Mouse (Mus musculus): ENCODE data around the gene Dcaf15. TPM values are rescaled to one million over a fixed set of nuclear protein-coding genes. Genes with fewer than 3 reads are reported as not detected.

The Dcaf15 gene
- 7.5 and 8.8 TPM in 2 replicates for polyA plus RNA-seq (2014; fragmentation: Nextera tagmentation; extraction: Ambion mirVana)

DNA sequence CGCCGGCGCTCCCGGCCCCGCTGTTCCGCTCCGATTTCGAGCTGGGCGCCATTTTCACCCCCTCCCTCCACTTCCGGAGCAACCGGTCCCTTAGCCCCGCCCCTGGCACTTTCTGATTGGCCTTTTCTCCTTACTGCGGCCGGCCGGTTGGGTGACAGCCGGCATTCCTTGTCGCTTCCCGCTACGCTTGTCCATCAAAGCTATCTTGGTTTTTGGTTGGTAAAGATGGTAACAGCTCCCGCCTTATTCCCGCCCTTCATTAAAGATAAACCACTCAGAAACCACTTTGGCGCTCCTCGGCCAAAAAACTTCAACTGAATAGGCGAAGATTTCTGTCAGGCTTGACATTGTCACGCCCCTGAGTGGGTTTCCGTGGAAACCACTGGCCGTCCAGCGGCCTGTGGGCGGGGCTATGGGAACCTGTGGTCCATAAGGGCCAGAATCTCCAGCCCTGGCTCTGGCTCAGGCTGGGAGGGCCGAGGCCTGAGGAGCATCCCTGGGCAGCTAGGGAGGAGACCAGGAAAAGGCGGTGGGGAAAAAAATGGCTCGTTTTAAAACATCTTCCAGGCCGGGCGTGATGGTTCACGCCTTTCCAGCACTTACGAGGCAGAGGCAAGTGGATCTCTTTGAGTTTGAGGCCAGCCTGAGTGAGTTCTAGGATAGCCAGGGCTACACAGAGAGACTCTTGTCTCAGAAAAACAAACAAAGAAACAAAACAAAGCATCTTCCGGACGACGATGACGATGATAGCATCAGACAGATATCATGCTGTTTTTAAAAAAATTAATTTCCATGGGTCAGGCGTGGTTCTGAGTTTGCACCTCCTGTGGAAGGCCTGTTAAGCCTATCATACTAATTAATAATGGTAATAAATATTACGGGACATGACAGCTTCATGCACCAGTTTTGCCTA lies at the start of gene Dcaf15:
TSS of gene Dcaf15 (minus strand) at position 72 of the 913 bp plus-strand sequence.
- Histone ChIP-seq H3K27ac (ENCODE audit: low read depth, low read length) (peak within 1 kb of the TSS; percentile 79), H3K4me3 (ENCODE audit: low read depth, low read length) (peak within 1 kb of the TSS; percentile 67), H3K36me3 (ENCODE audit: control insufficient read depth, insufficient read depth, low read length) (peaks cover 6% of the 10 kb centered on the region; the same call in 1 of the 2 replicates), H3K4me1 (ENCODE audit: control insufficient read depth, insufficient read depth, low read length) (peaks cover 13% of the 10 kb centered on the region), H3K9ac (ENCODE audit: low read depth, low read length) (peak within 1 kb of the TSS; percentile 81), H3K9me3 (replicated peaks; ENCODE audit: control insufficient read depth, low read length) (no peaks in the 10 kb centered on the region), H3K27me3 (ENCODE audit: control insufficient read depth, insufficient read depth, low read length) (no peaks in the 10 kb centered on the region), H3K4me2 (peak within 1 kb of the TSS; percentile 76)
- peak; percentile 91 for ATAC-seq (replicated peaks; ENCODE audit: insufficient number of reproducible peaks, low FRiP score, low TSS enrichment)
- 8% methylated on average over 42 of the region's 42 CpGs for WGBS (ENCODE audit: insufficient replicate concordance)

DNA sequence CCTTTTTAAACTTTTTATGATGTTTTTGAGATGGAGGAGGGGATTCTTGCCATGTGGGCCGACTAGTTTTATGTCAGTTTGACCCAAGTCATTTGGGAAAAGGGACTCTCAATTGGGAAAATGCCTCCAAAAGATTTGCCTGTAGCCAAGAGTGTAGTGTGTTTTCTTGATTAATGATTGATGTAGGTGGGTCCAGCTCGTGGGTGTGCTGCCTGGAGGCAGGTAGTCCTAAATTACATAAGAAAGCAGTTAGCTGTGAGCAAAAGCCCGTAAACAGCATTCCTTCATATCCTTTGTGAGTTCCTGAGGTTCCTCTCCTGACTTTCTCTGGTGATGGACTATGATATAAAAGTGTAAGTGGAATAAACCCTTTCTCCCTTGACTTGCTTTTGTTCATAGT lies 44.6 kb upstream of the Dcaf15 start:
- ATAC-seq (replicated peaks; ENCODE audit: insufficient number of reproducible peaks, low FRiP score, low TSS enrichment), result no peak
- H3K36me3 ChIP-seq (ENCODE audit: control insufficient read depth, insufficient read depth, low read length), result no peaks in the 10 kb centered on the region
- H3K4me1 ChIP-seq (ENCODE audit: control insufficient read depth, insufficient read depth, low read length), result peaks cover 15% of the 10 kb centered on the region
- no peak overlapping the region for H3K4me2 ChIP-seq
- H3K27ac ChIP-seq (ENCODE audit: low read depth, low read length), result no peak overlapping the region
- no peak overlapping the region for H3K9ac ChIP-seq (ENCODE audit: low read depth, low read length)
- H3K9me3 ChIP-seq (replicated peaks; ENCODE audit: control insufficient read depth, low read length), result no peaks in the 10 kb centered on the region
- H3K27me3 ChIP-seq (ENCODE audit: control insufficient read depth, insufficient read depth, low read length), result no peaks in the 10 kb centered on the region
- WGBS (ENCODE audit: insufficient replicate concordance), result 78% methylated on average over 3 of the region's 3 CpGs
- no peak overlapping the region for H3K4me3 ChIP-seq (ENCODE audit: low read depth, low read length)

DNA sequence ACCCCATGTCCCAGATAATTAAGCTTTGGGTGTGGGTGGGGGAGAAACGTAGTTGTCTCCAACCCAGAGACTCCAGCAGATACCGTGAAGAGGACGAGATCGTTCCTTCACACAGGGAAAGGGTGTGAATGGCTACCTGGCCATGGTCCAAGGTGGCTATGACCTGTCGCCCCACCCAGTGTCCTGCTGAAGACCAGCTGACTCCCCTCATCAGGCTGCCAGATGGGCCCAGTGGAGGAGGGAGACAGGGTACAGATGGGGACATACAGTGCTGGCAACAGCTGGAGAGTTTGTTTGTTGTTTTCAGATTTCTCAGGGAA lies 43.9 kb upstream of the Dcaf15 start:
- Histone ChIP-seq H3K4me2 (peak overlapping the region; percentile 92), H3K4me1 (ENCODE audit: control insufficient read depth, insufficient read depth, low read length) (peaks cover 15% of the 10 kb centered on the region), H3K9me3 (replicated peaks; ENCODE audit: control insufficient read depth, low read length) (no peaks in the 10 kb centered on the region), H3K9ac (ENCODE audit: low read depth, low read length) (no peak overlapping the region), H3K27me3 (ENCODE audit: control insufficient read depth, insufficient read depth, low read length) (no peaks in the 10 kb centered on the region), H3K36me3 (ENCODE audit: control insufficient read depth, insufficient read depth, low read length) (peaks cover 5% of the 10 kb centered on the region), H3K4me3 (ENCODE audit: low read depth, low read length) (no peak overlapping the region), H3K27ac (ENCODE audit: low read depth, low read length) (no peak overlapping the region)
- no peak for ATAC-seq (replicated peaks; ENCODE audit: insufficient number of reproducible peaks, low FRiP score, low TSS enrichment)
- WGBS (ENCODE audit: insufficient replicate concordance), result 86% methylated on average over 5 of the region's 5 CpGs

DNA sequence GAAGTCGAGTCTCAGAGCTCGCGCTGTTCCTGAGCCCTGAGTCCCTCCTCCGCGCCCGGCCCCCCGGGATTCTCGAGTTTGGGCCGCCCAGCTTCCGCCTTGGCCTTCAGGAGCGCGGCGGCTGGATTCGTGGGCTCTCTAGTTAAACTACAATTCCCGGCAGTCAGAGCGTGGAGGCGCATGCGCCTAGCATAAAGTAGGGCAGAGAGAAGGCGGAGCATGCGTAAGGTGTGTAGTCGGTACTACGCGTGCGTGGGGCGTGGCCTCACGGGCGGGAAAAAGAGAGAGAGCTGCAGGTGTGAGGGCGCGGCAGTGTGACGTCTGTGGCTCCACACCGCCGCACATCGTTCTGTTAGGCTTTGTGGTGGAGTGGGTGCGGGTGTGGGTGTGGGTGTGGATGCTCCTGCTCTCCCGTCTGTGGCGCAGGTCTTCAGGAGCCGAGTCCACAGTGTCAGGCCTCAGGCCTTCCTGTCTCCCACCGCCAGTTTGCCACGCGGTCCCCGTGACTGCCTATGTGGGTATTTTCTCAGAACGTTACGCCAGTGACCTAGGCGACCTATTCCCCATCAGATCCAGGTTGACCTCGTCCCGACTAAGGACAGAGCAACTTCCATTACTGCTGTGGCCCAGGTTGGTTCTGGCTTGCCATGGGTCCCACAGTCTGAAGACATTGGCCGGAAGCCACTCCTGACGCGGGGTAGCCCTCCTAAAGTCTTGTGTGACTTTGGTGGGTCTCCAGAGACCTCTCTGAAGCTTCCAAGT lies 43.4 kb upstream of the Dcaf15 start, which contains the start of the genes Cc2d1a and 4930432K21Rik:
TSS of gene Cc2d1a (minus strand) at position 168 of the 762 bp plus-strand sequence.
TSS of gene 4930432K21Rik (plus strand) at position 257 of the 762 bp plus-strand sequence.
- Histone ChIP-seq H3K4me2 (peak within 1 kb of the TSS; percentile 92), H3K27me3 (ENCODE audit: control insufficient read depth, insufficient read depth, low read length) (no peaks in the 10 kb centered on the region), H3K36me3 (ENCODE audit: control insufficient read depth, insufficient read depth, low read length) (peaks cover 10% of the 10 kb centered on the region), H3K9ac (ENCODE audit: low read depth, low read length) (peak within 1 kb of the TSS; percentile 91), H3K4me1 (ENCODE audit: control insufficient read depth, insufficient read depth, low read length) (peaks cover 15% of the 10 kb centered on the region), H3K4me3 (ENCODE audit: low read depth, low read length) (peak within 1 kb of the TSS; percentile 74), H3K27ac (ENCODE audit: low read depth, low read length) (no peak within 1 kb of the TSS), H3K9me3 (replicated peaks; ENCODE audit: control insufficient read depth, low read length) (no peaks in the 10 kb centered on the region)
- peak; percentile 88 for ATAC-seq (replicated peaks; ENCODE audit: insufficient number of reproducible peaks, low FRiP score, low TSS enrichment)
- 15% methylated on average over 49 of the region's 49 CpGs for WGBS (ENCODE audit: insufficient replicate concordance)

DNA sequence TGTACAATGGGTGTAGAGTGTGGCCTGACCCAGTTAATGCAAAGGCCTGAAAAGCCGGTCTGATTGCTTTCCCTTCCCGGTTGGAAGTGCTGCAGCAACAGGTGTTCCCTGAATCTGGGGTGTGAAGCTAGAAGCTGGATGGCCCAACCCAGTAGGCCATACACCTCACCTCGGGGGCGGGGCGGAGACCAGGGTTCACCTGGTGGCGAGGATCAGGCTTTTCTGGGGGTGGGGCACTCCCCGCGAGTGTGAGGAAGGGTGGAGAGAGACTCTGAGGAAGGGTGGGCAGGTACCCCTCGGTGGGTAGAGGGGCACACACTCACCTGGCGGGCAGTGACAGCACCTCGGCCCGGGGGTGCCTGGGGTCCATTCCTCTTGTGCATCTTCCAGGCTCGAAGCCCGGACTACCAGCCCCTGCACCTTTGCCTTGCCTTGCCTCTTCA lies 42.8 kb upstream of the Dcaf15 start:
- Histone ChIP-seq H3K9ac (ENCODE audit: low read depth, low read length) (peak overlapping the region; percentile 91), H3K4me1 (ENCODE audit: control insufficient read depth, insufficient read depth, low read length) (peaks cover 15% of the 10 kb centered on the region), H3K9me3 (replicated peaks; ENCODE audit: control insufficient read depth, low read length) (no peaks in the 10 kb centered on the region), H3K27ac (ENCODE audit: low read depth, low read length) (no peak overlapping the region), H3K4me3 (ENCODE audit: low read depth, low read length) (peak overlapping the region; percentile 74), H3K27me3 (ENCODE audit: control insufficient read depth, insufficient read depth, low read length) (no peaks in the 10 kb centered on the region), H3K36me3 (ENCODE audit: control insufficient read depth, insufficient read depth, low read length) (peaks cover 11% of the 10 kb centered on the region), H3K4me2 (peak overlapping the region; percentile 92)
- WGBS (ENCODE audit: insufficient replicate concordance), result 6% methylated on average over 14 of the region's 14 CpGs
- peak; percentile 33 for ATAC-seq (replicated peaks; ENCODE audit: insufficient number of reproducible peaks, low FRiP score, low TSS enrichment)

DNA sequence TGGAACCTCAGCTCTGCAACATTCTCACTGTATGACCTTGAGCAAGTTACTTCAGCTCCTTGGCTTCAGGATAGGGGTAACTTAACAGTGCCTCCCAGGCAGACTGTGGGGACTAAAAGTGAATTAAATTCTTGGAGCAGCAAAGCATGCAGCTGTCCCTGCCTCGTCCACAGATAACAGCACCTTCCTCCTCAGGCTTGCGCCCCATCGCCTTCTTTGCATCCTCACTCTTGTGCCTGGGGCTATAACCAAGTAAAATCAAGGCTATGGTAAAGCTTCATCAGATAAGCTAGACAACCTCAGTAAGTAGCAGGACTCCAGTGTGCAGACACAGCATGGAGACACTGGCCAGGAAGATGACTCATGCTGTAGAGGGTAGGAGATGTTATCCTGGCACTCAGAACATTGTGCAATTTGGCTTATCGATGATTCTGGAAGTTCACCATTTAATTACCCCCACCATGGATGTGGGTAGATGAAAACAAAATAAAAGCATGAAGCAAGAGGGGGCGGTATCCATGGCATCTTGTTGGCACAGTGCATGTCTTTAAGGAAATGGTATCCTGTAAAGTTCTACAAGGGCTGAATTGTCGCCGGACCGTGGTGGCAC lies 40.2 kb upstream of the Dcaf15 start:
- Histone ChIP-seq H3K36me3 (ENCODE audit: control insufficient read depth, insufficient read depth, low read length) (peaks cover 26% of the 10 kb centered on the region), H3K27me3 (ENCODE audit: control insufficient read depth, insufficient read depth, low read length) (no peaks in the 10 kb centered on the region)
- 88% methylated on average over 8 of the region's 8 CpGs for WGBS (ENCODE audit: insufficient replicate concordance)

DNA sequence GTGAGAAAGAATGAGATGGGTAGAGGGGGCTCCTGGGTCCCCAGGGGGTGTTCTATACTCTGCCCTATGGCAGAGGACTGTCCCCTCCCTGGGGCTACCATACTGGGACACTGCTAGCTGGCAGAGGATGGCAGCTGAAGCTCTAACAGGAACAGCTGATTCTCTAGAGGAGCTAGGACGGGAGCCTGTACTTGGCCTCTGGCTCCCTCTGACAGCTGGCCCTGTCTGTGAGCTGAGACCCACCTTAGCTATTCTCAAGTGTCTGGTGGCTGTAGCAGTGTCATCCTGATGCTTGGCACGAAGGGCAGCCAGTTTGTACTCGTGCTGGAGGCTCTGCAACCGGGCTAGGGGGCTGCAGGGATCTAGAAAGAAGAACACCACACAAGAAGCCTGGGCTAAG lies 36.3 kb upstream of the Dcaf15 start:
- H3K4me3 ChIP-seq (ENCODE audit: low read depth, low read length), result no peak overlapping the region
- H3K9me3 ChIP-seq (replicated peaks; ENCODE audit: control insufficient read depth, low read length), result no peaks in the 10 kb centered on the region
- H3K9ac ChIP-seq (ENCODE audit: low read depth, low read length), result no peak overlapping the region
- H3K36me3 ChIP-seq (ENCODE audit: control insufficient read depth, insufficient read depth, low read length), result peaks cover 48% of the 10 kb centered on the region
- no peaks in the 10 kb centered on the region for H3K4me1 ChIP-seq (ENCODE audit: control insufficient read depth, insufficient read depth, low read length)
- H3K4me2 ChIP-seq, result no peak overlapping the region
- no peak for ATAC-seq (replicated peaks; ENCODE audit: insufficient number of reproducible peaks, low FRiP score, low TSS enrichment)
- H3K27ac ChIP-seq (ENCODE audit: low read depth, low read length), result no peak overlapping the region
- 79% methylated on average over 4 of the region's 4 CpGs for WGBS (ENCODE audit: insufficient replicate concordance)
- no peaks in the 10 kb centered on the region for H3K27me3 ChIP-seq (ENCODE audit: control insufficient read depth, insufficient read depth, low read length)

More for the DNA sequence above, 40.2 kb upstream of the Dcaf15 start:
- Histone ChIP-seq H3K4me1 (ENCODE audit: control insufficient read depth, insufficient read depth, low read length) (peaks cover 15% of the 10 kb centered on the region), H3K4me2 (no peak overlapping the region), H3K9ac (ENCODE audit: low read depth, low read length) (no peak overlapping the region), H3K27ac (ENCODE audit: low read depth, low read length) (no peak overlapping the region), H3K4me3 (ENCODE audit: low read depth, low read length) (no peak overlapping the region), H3K9me3 (replicated peaks; ENCODE audit: control insufficient read depth, low read length) (no peaks in the 10 kb centered on the region)
- no peak for ATAC-seq (replicated peaks; ENCODE audit: insufficient number of reproducible peaks, low FRiP score, low TSS enrichment)

DNA sequence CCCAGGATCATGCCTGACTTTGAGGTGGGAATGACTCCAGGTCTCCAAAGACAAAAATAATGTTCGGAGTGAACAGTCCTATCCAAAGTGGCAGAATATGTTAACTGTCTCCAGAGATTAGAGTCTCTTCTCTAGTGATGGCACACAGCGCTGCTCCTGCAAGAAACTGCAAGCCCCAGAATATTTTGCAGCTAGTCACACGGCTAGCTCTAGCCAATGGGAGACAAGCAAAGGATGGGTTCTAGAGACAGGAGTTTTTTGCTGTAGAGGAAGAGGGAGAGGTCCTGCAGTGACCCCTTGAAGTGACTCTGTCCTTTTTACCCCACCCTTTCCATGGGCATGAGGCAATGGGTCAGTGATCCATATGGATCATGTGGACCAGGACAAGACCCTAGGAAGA lies 33.3 kb upstream of the Dcaf15 start:
- Histone ChIP-seq H3K9me3 (replicated peaks; ENCODE audit: control insufficient read depth, low read length) (no peaks in the 10 kb centered on the region), H3K9ac (ENCODE audit: low read depth, low read length) (no peak overlapping the region), H3K4me2 (no peak overlapping the region), H3K36me3 (ENCODE audit: control insufficient read depth, insufficient read depth, low read length) (peaks cover 53% of the 10 kb centered on the region), H3K27ac (ENCODE audit: low read depth, low read length) (no peak overlapping the region), H3K27me3 (ENCODE audit: control insufficient read depth, insufficient read depth, low read length) (no peaks in the 10 kb centered on the region), H3K4me1 (ENCODE audit: control insufficient read depth, insufficient read depth, low read length) (no peaks in the 10 kb centered on the region), H3K4me3 (ENCODE audit: low read depth, low read length) (no peak overlapping the region)
- no peak for ATAC-seq (replicated peaks; ENCODE audit: insufficient number of reproducible peaks, low FRiP score, low TSS enrichment)
- WGBS (ENCODE audit: insufficient replicate concordance), result 87% methylated on average over 3 of the region's 3 CpGs

All from heart, embryonic 11.5 days (tissue).